Mouse (Mus musculus): ENCODE results near the gene Tspan18. TPM values are rescaled to one million over a fixed set of nuclear protein-coding genes. Genes with fewer than 3 reads are reported as not detected.
A peak's percentile ranks its signal among the peaks of the same experiment; 100 is the strongest.

The Tspan18 gene
- polyA plus RNA-seq, 1 experiment from 2014 or later = 4.9 TPM

- no peak for DNase-seq (ENCODE audit: low spot score)
These were observed 67.6 kb downstream of the Tspan18 start for GRCm38 (mm10) chr2:93266565-93267169.

- DNase-seq (ENCODE audit: low spot score) = no peak
These were observed 71.7 kb downstream of the Tspan18 start for GRCm38 (mm10) chr2:93262291-93263285.

GRCm38 (mm10) chr2:93261521-93262290, 72.6 kb downstream of the Tspan18 start:
- no peak for DNase-seq (ENCODE audit: low spot score)

GRCm38 (mm10) chr2:93257634-93258033, 76.7 kb downstream of the Tspan18 start:
- no peak for DNase-seq (ENCODE audit: low spot score)

DNA sequence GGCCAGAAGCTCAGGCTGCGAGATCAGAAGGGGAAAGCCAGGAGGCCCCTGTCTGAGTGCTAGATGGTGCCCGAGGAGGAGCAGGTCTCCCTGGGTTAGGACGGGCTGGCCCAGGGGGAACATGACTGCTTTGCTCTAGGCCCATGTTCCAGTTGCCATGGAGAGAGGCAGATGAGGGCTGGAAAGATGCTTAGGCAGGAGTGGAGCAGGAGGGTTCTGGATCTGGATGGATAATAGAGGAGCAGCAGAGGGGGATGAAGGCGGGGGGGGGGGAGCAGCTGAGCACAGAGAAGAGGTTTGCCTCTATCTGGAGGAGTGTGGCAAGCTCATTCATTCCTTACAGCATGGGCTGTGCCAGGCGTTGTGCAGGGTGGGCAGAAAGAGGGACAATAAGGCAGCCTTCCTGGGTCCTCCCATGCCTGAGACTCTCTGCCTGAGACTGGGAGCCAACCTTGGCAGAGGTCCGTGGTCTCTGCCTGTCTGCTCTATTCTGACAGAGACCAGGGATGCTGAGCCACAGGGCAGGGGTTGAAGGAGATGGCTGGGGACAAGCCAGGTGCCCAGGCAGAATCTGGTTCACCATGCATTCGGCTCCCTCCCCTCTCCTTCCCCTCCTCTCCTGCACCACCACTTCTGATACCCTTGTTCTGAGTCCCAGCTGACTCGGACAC, 77.4 kb downstream of the Tspan18 start:
- no peak for DNase-seq (ENCODE audit: low spot score)

DNA sequence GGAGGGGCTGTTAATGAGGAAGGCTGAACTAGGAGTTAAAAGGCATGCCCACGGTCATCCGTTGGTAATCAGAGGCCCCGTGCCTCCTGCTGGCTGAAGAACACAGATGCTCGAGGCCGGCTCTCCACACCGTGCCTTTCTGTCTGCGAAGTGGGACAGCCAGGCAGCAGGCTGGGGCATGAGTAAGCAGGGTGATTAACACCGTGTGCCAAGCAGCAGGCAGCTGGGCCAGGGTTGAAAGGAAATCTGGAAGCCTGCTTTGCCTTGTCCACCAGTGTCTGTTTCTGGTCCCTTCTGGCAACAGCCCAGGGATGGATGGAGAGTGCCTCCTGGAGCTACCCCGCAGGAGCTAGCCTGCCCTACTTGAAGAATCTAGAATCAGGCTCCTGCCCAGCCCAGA, 81.9 kb downstream of the Tspan18 start:
- DNase-seq (ENCODE audit: low spot score) = no peak

GRCm38 (mm10) chr2:93250611-93251010, 83.7 kb downstream of the Tspan18 start:
- no peak for DNase-seq (ENCODE audit: low spot score)

DNA sequence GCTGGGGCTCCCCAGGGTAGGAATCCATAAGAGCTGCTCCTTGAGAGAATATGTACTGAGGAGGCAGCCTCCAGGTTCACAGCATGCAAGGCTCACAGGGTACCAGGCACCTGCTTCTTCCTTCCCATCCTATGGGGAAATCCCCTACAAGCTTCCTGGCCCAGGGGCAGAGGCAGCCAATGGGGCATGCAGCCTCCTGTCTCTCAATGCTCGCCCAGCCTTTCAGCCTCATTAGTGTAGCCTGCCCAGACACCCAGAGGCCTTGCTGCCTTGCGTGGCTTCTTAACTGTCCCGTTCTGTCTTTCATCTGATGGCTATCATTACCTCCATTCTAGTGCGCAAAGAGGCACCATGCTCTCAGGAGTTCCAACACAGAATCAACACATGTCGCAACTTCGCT, 85.2 kb downstream of the Tspan18 start:
- DNase-seq (ENCODE audit: low spot score) = no peak

DNA sequence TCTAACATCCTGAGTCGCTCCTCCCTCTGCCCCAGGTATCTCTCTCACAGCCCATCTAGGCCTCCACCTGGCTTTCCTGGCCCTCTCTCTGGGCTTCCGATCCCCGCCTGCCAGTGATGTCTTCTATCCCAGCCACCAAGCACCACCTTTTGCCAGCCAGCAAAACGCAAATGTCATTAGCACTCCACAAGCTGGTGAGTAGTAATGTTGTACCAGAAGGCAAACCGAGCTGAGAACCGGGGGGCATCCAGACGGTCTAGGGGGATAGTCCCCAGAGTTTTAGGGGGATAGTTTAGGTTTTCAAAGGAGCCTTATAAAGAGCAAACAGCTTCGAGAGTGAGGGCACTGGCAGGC, 90.2 kb downstream of the Tspan18 start:
- no peak for DNase-seq (ENCODE audit: low spot score)

GRCm38 (mm10) chr2:93243439-93244089, 90.7 kb downstream of the Tspan18 start:
- DNase-seq (ENCODE audit: low spot score) = no peak

DNA sequence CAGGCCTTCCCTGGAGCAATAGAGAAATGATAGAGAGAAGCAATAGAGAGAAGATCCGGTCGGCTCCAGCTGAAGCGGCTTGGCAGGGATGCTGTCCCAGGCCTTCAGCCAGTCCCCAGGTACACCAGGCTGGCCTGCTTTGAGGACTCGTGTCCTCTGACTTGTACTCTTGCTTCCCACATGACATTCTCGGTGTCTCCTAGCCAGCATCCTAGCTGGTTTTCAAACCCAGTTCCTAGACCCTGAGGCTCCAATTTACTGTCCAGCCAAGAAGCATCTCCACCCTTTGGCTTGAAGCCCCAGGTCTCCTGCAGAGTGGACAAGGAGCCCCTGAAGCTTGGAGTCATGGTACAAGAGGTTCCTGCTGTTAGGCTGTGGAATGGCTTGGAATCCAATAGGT, 92.1 kb downstream of the Tspan18 start:
- no peak for DNase-seq (ENCODE audit: low spot score)

GRCm38 (mm10) chr2:93238864-93239263, 95.4 kb downstream of the Tspan18 start:
- no peak for DNase-seq (ENCODE audit: low spot score)

DNA sequence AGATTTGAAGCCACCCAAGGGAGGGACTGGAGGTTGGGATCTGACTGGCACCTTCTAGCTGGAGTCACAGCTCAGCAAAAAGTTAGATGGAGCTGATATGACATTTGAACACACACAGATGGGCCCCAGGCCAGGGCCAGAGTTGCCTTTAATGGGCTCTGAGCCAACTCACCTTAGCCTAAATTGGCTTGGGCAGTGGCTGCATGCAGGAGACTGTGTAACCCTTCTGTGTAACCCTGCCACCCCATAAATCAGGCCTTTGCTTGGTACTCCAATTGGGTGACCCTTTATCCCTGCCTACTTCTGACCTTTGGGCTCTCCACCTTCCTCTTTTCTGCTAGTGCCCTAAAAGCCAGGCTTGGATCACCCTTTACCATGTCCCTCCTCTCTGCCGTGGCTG, 97.2 kb downstream of the Tspan18 start:
- DNase-seq (ENCODE audit: low spot score) = no peak

- DNase-seq (ENCODE audit: low spot score) = no peak
These were observed 102.2 kb downstream of the Tspan18 start for GRCm38 (mm10) chr2:93232141-93232540.

DNA sequence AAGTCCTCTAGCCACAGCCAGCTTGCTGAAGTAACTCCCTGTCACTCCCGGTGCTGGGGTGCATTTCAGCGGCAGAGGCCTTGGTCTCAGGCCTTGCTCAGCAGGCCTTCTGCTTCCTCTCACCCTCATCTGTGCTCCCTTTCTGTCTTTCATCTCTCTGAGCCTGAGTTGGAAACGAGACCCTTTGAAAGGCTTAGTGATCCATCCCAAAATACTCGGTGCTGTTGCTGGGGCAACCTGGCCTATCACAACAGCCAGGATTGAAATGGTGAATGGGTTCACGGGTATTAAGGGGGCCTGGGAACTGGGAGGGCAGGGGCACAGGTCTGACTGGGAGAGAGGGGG, 105.9 kb downstream of the Tspan18 start:
- no peak for DNase-seq (ENCODE audit: low spot score)

DNA sequence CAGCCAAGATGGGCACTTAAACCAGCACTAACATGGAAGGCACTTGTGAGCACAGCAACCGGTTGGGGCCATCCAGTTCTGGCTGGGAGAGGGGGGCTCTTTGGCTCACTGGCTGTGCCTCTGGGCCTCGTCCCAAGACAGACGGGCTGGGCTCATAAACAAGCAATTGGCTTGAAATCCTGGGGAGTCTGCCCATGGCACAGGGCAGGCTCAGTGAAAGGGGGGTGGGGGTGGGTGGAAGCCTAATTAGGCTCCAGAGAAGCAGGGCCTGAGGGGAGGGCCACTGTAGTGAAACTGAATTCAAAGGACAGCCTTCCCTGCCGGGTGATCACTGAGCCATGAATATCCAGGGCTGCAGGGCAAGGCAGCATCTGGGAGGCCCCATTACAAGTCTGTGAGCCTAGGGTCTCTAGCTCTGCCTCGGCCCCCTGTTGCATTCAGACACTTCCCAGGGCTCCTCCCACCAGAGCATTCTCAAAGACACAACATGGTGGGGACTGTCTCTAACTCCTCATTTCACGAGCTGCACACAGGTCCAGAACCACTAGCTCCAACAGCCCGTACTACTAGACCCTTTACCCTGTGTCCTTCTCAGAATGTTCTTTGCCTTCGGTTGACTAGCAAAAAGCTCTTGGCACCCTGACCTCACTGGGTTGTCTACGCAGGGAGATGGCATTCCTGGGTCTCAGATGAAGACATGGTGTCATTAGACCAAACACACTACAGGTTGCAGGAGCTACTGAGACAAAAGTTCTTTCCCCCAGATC, 106.4 kb downstream of the Tspan18 start:
- DNase-seq (ENCODE audit: low spot score) = no peak

DNA sequence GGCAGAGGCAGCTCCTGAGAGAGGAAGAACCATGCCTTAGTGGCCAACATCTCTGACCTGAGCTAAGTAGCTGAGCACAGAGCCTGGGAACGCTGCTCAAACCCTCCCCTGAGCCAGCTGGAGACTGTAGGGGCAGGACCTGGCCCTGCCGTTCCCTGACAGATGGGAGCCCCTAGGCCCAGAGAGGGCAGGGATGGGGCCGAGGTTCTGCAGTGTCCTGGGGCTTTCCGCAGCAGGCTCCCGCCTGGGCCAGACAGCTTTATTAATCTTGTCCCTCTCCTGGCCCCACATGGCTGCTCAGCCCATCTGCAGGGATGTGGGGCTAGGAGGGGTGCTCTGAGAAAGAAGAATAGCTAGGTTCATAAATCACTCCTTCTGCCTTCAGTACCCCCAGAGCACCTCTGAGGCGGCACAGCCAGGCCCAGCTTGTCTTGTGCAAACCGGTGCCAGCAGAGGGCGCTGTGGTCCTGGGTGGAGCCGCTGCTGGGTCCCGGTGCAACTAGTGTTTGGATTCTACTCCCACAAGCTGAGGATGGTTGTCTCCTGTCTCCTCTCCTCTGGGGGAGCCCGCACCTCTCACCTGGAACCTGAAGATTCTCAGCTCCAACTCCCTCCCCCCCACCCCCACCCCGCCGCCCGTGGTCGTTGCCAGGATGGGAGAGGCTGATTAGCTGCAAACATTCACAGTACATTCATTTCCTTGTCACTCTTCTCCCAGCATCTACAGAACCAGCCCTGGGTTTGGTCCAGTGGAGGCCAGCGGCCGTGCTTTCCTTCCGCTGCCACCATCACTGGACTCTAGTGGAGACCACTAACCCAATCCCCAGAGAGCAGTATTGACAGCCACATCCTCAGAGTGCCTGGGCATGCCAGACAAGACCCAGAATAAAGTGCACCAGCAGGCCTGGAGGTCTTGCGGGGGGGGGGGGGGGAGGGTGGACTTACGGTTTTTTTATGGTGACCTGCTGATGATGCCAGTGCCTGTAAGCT, 107.4 kb downstream of the Tspan18 start:
- DNase-seq (ENCODE audit: low spot score) = peak; percentile 72

DNA sequence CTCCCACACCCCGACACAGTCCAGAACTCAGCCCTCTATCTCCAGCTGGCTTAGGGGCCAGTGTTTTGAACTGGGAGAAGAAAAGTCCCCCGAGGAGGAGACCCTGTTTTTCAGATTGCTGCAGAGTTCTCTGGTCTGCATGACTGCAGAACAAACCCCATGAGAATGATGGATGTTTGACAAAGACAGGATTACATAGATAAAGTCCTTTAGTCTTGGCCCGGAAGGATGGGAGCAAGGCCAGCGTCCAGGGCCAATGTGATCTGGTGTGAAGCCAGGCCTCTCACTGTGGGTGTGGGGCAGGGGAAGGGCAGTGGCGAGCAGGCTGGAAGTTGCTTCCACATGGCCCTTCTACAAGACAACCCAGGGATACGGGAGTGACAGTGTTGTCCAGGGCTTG, 110.8 kb downstream of the Tspan18 start:
- no peak for DNase-seq (ENCODE audit: low spot score)

GRCm38 (mm10) chr2:93220447-93220846, 113.9 kb downstream of the Tspan18 start:
- DNase-seq (ENCODE audit: low spot score) = no peak

All from thymus, postnatal 0 days (tissue).